Mouse (Mus musculus) embryonic fibroblast, embryonic 13.5 days (primary cell): Measurements from ENCODE around the gene Gm17416.

Experiments used
- CTCF ChIP-seq: IDR thresholded peaks from 2 replicates; pipeline ENCODE4 v1.5.1; 2011; ENCODE audit warnings: mild to moderate bottlenecking, control low read depth, low read length, moderate library complexity, borderline replicate concordance; ENCODE audit not compliant: insufficient read depth
- POLR2A ChIP-seq: IDR thresholded peaks from 2 replicates; pipeline ENCODE4 v1.6.1; 2011; ENCODE audit warnings: low read depth, mild to moderate bottlenecking, control low read depth, low read length, moderate library complexity

DNA sequence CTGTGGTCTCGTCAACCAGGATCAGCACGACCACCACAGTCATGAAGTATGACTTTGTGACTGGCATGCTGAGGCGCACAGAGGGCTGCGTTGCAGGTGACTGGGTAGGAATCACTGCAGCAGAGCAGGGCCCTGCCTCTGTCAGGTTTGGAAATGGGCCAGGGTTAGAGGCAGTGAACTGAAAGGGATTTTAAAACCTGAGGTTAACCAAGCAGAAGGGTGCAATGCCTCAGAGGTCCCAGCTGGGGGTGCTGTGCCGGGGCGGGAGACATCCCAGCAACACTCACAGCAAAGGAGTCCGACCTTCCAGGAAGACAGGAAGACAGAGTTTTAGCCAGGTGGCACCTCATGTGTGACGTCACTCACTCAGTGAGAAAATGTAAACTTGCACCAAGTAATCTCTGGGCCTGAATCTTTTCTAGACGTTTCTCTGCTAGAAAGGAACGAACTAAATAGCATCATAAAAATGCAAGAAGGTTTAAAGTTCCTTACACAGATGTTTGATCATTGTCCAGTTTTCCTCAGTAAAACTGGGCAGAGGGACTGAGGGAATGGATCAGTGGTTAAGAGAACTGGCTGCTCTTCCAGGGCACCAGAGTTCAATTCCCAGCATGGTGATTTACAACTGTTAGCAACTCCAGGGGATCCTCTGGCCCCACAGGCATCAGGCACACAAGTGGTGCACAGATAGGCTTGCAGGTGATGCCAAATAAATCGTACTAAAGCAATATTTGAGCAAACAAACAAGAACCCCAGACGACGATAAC is 29.0 kb upstream of the Gm17416 start, which contains the start of gene Defb29:
- no peak for TF ChIP-seq CTCF
- TF ChIP-seq POLR2A = no peak
